Mouse (Mus musculus) Muller cell, postnatal 12 days (primary cell): Measurements from ENCODE around the gene Nup88.

Experiments
- DNase-seq: peaks from one replicate; pipeline ENCODE4 v3.0.0-alpha.2; 2015; ENCODE audit errors: inconsistent ontology term

Nup88 gene

GRCm38 (mm10) chr11:70969821-70970559 is at the start of gene Nup88, which contains the start of gene Rpain:
Gene Nup88, minus strand, starts transcription at chr11:70969973.
Gene Rpain, plus strand, starts transcription at chr11:70970213.
- DNase-seq = peak; percentile 99

- DNase-seq = no peak
Observed at GRCm38 (mm10) chr11:71018416-71019200, 48.8 kb upstream of the Nup88 start.

GRCm38 (mm10) chr11:71017051-71017450 is 47.3 kb upstream of the Nup88 start:
- DNase-seq = no peak

- no peak for DNase-seq
Observed at GRCm38 (mm10) chr11:71012743-71013142, 43.0 kb upstream of the Nup88 start.

GRCm38 (mm10) chr11:71008321-71008720 is 38.5 kb upstream of the Nup88 start:
- no peak for DNase-seq

GRCm38 (mm10) chr11:71007831-71008230 is 38.1 kb upstream of the Nup88 start:
- no peak for DNase-seq

GRCm38 (mm10) chr11:71007026-71007425 is 37.3 kb upstream of the Nup88 start:
- DNase-seq = no peak

GRCm38 (mm10) chr11:71005046-71005445 is 35.3 kb upstream of the Nup88 start:
- DNase-seq = no peak

- peak; percentile 96 for DNase-seq
Observed at GRCm38 (mm10) chr11:71004316-71004773, 34.6 kb upstream of the Nup88 start, which contains the start of gene Dhx33. Gene Dhx33, minus strand, starts transcription at chr11:71004437.

GRCm38 (mm10) chr11:71003611-71004315 is 34.0 kb upstream of the Nup88 start:
- DNase-seq = no peak

- no peak for DNase-seq
Observed at GRCm38 (mm10) chr11:71001167-71001566, 31.4 kb upstream of the Nup88 start.

- DNase-seq = peak; percentile 95
Observed at GRCm38 (mm10) chr11:70982557-70983228, 12.9 kb upstream of the Nup88 start, which contains the start of gene C1qbp. Gene C1qbp, minus strand, starts transcription at chr11:70983026.

GRCm38 (mm10) chr11:70982030-70982429 is 12.3 kb upstream of the Nup88 start:
- DNase-seq = peak; percentile 18

- DNase-seq = no peak
Observed at GRCm38 (mm10) chr11:70980751-70981510, 11.2 kb upstream of the Nup88 start.

GRCm38 (mm10) chr11:70980232-70980631 is 10.5 kb upstream of the Nup88 start:
- no peak for DNase-seq

- DNase-seq = no peak
Observed at GRCm38 (mm10) chr11:70977293-70977692, 7.5 kb upstream of the Nup88 start.

GRCm38 (mm10) chr11:70975193-70975592 is 5.4 kb upstream of the Nup88 start:
- no peak for DNase-seq

- DNase-seq = peak; percentile 9
Observed at GRCm38 (mm10) chr11:70973947-70974346, 4.2 kb upstream of the Nup88 start.

- no peak for DNase-seq
Observed at GRCm38 (mm10) chr11:70972586-70972985, 2.8 kb upstream of the Nup88 start.
